Mouse (Mus musculus) olfactory bulb, adult 2 months (tissue): ENCODE results near the gene Lrrc29.

Source experiments
- CTCF ChIP-seq: fragments of 200-500 bp; IDR thresholded peaks from 2 replicates; pipeline ENCODE4 v1.5.1; 2012; ENCODE audit warnings: low read depth, mild to moderate bottlenecking, low read length, moderate library complexity; ENCODE audit not compliant: insufficient read depth
- POLR2A ChIP-seq: fragments of 200-500 bp; IDR thresholded peaks from 2 replicates; pipeline ENCODE4 v1.6.1; 2012; ENCODE audit warnings: mild to moderate bottlenecking, low read depth, low read length, moderate library complexity; ENCODE audit not compliant: insufficient read depth

GRCm38 (mm10) chr8:105311718-105312117 is 14.4 kb downstream of the Lrrc29 start:
- TF ChIP-seq CTCF (no peak), POLR2A (no peak)
